Mouse (Mus musculus): Measurements from ENCODE around the gene Abo. TPM values are rescaled to one million over a fixed set of nuclear protein-coding genes. Genes with fewer than 3 reads are reported as not detected.

The Abo gene
- polyA plus RNA-seq, 1 experiment from 2014 or later, result not detected

- Histone ChIP-seq H3K9ac (no peak overlapping the region), H3K27me3 (no peaks in the 10 kb centered on the region), H3K4me2 (replicated peaks) (no peak overlapping the region), H3K9me3 (replicated peaks) (no peaks in the 10 kb centered on the region), H3K27ac (no peak overlapping the region), H3K36me3 (no peaks in the 10 kb centered on the region), H3K4me1 (no peaks in the 10 kb centered on the region), H3K4me3 (no peak overlapping the region)
- ATAC-seq (ENCODE audit: low FRiP score), result no peak
- 83% methylated on average over 1 of the region's 1 CpGs for WGBS
These were observed 37.4 kb downstream of the Abo start for GRCm38 (mm10) chr2:26827261-26827975.

Other genes starting within 250 kb of the Abo start
- 70.1 and 73.7 TPM in 2 replicates for gene Fam69b, start 236.5 kb downstream of the Abo start, polyA plus RNA-seq (2016; fragmentation: Nextera tagmentation; extraction: Ambion mirVana)
- gene Lcn4, start 193.7 kb downstream of the Abo start, polyA plus RNA-seq (2016; fragmentation: Nextera tagmentation; extraction: Ambion mirVana), result not detected in 2 replicates
- gene Surf6, start 37.9 kb upstream of the Abo start, polyA plus RNA-seq (2016; fragmentation: Nextera tagmentation; extraction: Ambion mirVana), result 30.8 and 32.3 TPM in 2 replicates
- 107 and 116 TPM in 2 replicates for gene Med22, start 45.7 kb upstream of the Abo start, polyA plus RNA-seq (2016; fragmentation: Nextera tagmentation; extraction: Ambion mirVana)
- 461 and 470 TPM in 2 replicates for gene Rpl7a, start 45.8 kb upstream of the Abo start, polyA plus RNA-seq (2016; fragmentation: Nextera tagmentation; extraction: Ambion mirVana)
- gene Surf2, start 51.4 kb upstream of the Abo start, polyA plus RNA-seq (2016; fragmentation: Nextera tagmentation; extraction: Ambion mirVana), result 50.1 and 50.4 TPM in 2 replicates
- 55.0 and 58.6 TPM in 2 replicates for gene Surf1, start 51.6 kb upstream of the Abo start, polyA plus RNA-seq (2016; fragmentation: Nextera tagmentation; extraction: Ambion mirVana)
- 154 and 156 TPM in 2 replicates for gene Surf4, start 68.9 kb upstream of the Abo start, polyA plus RNA-seq (2016; fragmentation: Nextera tagmentation; extraction: Ambion mirVana)
- gene Stkld1, start 69.1 kb upstream of the Abo start, polyA plus RNA-seq (2016; fragmentation: Nextera tagmentation; extraction: Ambion mirVana), result 0.17 and 0.22 TPM in 2 replicates
- 40.9 and 42.0 TPM in 2 replicates for gene Rexo4, start 99.4 kb upstream of the Abo start, polyA plus RNA-seq (2016; fragmentation: Nextera tagmentation; extraction: Ambion mirVana)
- 0.07 TPM in 1 of 2 replicates, not detected in the other for gene Adamts13, start 108.4 kb upstream of the Abo start, polyA plus RNA-seq (2016; fragmentation: Nextera tagmentation; extraction: Ambion mirVana)
- gene Cacfd1, start 144.9 kb upstream of the Abo start, polyA plus RNA-seq (2016; fragmentation: Nextera tagmentation; extraction: Ambion mirVana), result 115 TPM in 2 replicates
- gene Slc2a6, start 163.0 kb upstream of the Abo start, polyA plus RNA-seq (2016; fragmentation: Nextera tagmentation; extraction: Ambion mirVana), result 3.5 and 4.1 TPM in 2 replicates
- gene Mymk, start 207.2 kb upstream of the Abo start, polyA plus RNA-seq (2016; fragmentation: Nextera tagmentation; extraction: Ambion mirVana), result 2.6 and 5.2 TPM in 2 replicates
- 6.1 and 9.0 TPM in 2 replicates for gene Adamtsl2, start 214.4 kb upstream of the Abo start, polyA plus RNA-seq (2016; fragmentation: Nextera tagmentation; extraction: Ambion mirVana)